Mouse (Mus musculus) limb, embryonic 11.5 days (tissue): ENCODE measurements around the gene Csrp1. TPM values are rescaled to one million over a fixed set of nuclear protein-coding genes. Genes with fewer than 3 reads are reported as not detected.

Experiments
- ATAC-seq: fragments of 200-750 bp; cut with Nextera tagmentation; 2 replicates; pipeline ENCODE4 v1.8.0; 2017; ENCODE audit warnings: low read depth; ENCODE audit not compliant: insufficient number of reproducible peaks, low FRiP score, low TSS enrichment
- DNase-seq: peaks from one replicate; pipeline ENCODE4 v3.0.0-alpha.2; 2015; ENCODE audit warnings: low spot score
- H3K27ac ChIP-seq: fragments of 300-500 bp; sonication (generic); replicated peaks from 2 replicates; pipeline ENCODE4 v1.5.1; 2014; ENCODE audit warnings: low read depth, mild to moderate bottlenecking, low read length
- H3K27me3 ChIP-seq: fragments of 300-500 bp; sonication (generic); 2 replicates; pipeline ENCODE4 v1.6.1; 2014; ENCODE audit warnings: mild to moderate bottlenecking, low read length, mixed read lengths; ENCODE audit not compliant: control insufficient read depth, insufficient read depth
- H3K36me3 ChIP-seq: fragments of 300-500 bp; sonication (generic); 2 replicates; pipeline ENCODE4 v1.6.1; 2014; ENCODE audit warnings: mild to moderate bottlenecking, low read length, moderate library complexity, mixed read lengths; ENCODE audit not compliant: control insufficient read depth, insufficient read depth
- H3K4me1 ChIP-seq: fragments of 300-500 bp; sonication (generic); 2 replicates; pipeline ENCODE4 v1.6.1; 2014; ENCODE audit warnings: low read length, mixed read lengths; ENCODE audit not compliant: control insufficient read depth, insufficient read depth
- H3K4me2 ChIP-seq: fragments of 300-500 bp; sonication (generic); 2 replicates; pipeline ENCODE4 v1.6.1; 2014; ENCODE audit warnings: low read depth, mild to moderate bottlenecking, moderate library complexity; ENCODE audit not compliant: severe bottlenecking
- H3K4me3 ChIP-seq: fragments of 300-500 bp; sonication (generic); 2 replicates; pipeline ENCODE4 v1.5.1; 2014; ENCODE audit warnings: low read depth, low read length
- H3K9ac ChIP-seq: fragments of 300-500 bp; sonication (generic); 2 replicates; pipeline ENCODE4 v1.6.1; 2014; ENCODE audit warnings: mild to moderate bottlenecking, low read length
- H3K9me3 ChIP-seq: fragments of 300-500 bp; sonication (generic); 2 replicates; pipeline ENCODE4 v1.6.1; 2016; ENCODE audit warnings: low read length; ENCODE audit not compliant: control insufficient read depth
- WGBS: fragments of 180-500 bp; shearing (Covaris S2); extraction: QIAGEN DNeasy Blood & Tissue Kit; methylation state at CpG from one replicate; pipeline ENCODE4 v1.1.7; 2014; 5-methylcytosine and 5-hydroxymethylcytosine counted together
- polyA plus RNA-seq: library from polyadenylated mRNA; unstranded; fragments of >200 nt; fragmentation: Nextera tagmentation; extraction: Ambion mirVana; gene quantifications from 2 replicates; pipeline ENCODE4 v1.2.1, GENCODE M21; 2014

The Csrp1 gene
- polyA plus RNA-seq, 1 experiment from 2014 or later: 51.2 TPM

GRCm38 (mm10) chr1:135776596-135776995 lies 56.7 kb downstream of the Csrp1 start:
- H3K27ac ChIP-seq: no peak overlapping the region

DNA sequence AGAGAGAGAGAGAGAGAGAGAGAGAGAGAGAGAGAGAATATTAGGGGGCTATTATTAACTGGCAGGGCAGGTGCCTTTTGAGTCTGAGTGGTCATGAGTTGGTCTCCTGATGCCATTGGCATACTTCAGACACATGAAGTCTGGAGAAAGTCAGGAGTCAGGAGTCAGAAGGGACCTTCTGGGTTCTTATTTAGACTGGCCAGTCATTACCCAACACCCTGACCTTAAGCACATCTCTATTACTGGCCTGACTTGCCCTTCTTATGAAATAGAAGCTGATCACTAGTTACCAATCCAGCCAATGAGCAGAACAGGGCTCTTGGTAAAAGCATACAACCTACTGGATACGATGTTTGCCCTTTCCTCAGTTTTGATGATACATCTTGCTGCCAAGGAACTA lies 57.2 kb downstream of the Csrp1 start:
- no peaks in the 10 kb centered on the region for H3K9me3 ChIP-seq
- DNase-seq: no peak
- no peak overlapping the region for H3K4me2 ChIP-seq
- no peaks in the 10 kb centered on the region for H3K36me3 ChIP-seq
- H3K4me1 ChIP-seq: peaks cover 8% of the 10 kb centered on the region
- no peaks in the 10 kb centered on the region for H3K27me3 ChIP-seq
- H3K27ac ChIP-seq: no peak overlapping the region
- H3K9ac ChIP-seq: no peak overlapping the region
- H3K4me3 ChIP-seq: no peak overlapping the region
- 96% methylated on average over 1 of the region's 1 CpGs for WGBS
- no peak for ATAC-seq

More at GRCm38 (mm10) chr1:135776596-135776995, 56.7 kb downstream of the Csrp1 start:
- Histone ChIP-seq H3K27me3 (no peaks in the 10 kb centered on the region), H3K4me1 (peaks cover 8% of the 10 kb centered on the region), H3K9me3 (no peaks in the 10 kb centered on the region), H3K4me2 (no peak overlapping the region), H3K4me3 (no peak overlapping the region), H3K9ac (no peak overlapping the region; the same call in 1 of the 2 replicates), H3K36me3 (no peaks in the 10 kb centered on the region)
- no peak for DNase-seq
- ATAC-seq: no peak

GRCm38 (mm10) chr1:135778780-135779535 lies 59.1 kb downstream of the Csrp1 start, which contains the start of gene Tnni1:
TSS of gene Tnni1 (plus strand) at chr1:135779434.
- H3K9ac ChIP-seq: 0 out of 2 replicates have a peak within 1 kb of the TSS, but pooled peaks have one; percentile 4

DNA sequence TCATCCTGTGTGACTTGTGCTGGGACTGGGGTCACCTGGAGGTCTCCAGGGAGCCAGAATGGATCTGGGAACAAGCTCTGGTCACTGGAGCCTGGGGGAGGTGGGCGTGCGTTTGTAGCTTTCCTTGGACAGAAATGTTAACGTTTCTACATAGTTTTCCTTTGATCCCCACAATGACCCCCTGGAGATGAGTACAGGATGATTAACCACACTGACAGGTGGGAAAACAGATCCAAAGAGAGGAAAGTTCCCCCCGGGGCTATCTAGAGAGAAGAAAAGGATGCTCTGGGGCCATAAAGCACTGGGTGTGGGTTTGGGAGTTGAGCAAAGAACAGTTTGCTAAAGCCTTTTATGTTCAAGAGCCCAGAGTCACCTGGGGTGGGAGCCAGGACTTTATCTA lies 60.8 kb downstream of the Csrp1 start:
- Histone ChIP-seq H3K36me3 (no peaks in the 10 kb centered on the region), H3K4me2 (no peak overlapping the region), H3K4me1 (peaks cover 8% of the 10 kb centered on the region), H3K9ac (no peak overlapping the region), H3K4me3 (no peak overlapping the region), H3K9me3 (no peaks in the 10 kb centered on the region), H3K27ac (no peak overlapping the region), H3K27me3 (no peaks in the 10 kb centered on the region)
- 16% methylated on average over 4 of the region's 4 CpGs for WGBS
- DNase-seq (no peak), ATAC-seq (no peak)

More at GRCm38 (mm10) chr1:135778780-135779535, 59.1 kb downstream of the Csrp1 start, which contains the start of gene Tnni1:
- Histone ChIP-seq H3K27me3 (no peaks in the 10 kb centered on the region), H3K27ac (0 out of 2 replicates have a peak within 1 kb of the TSS, but pooled peaks have one; percentile 10), H3K9me3 (no peaks in the 10 kb centered on the region), H3K4me3 (no peak within 1 kb of the TSS), H3K4me2 (no peak within 1 kb of the TSS), H3K36me3 (no peaks in the 10 kb centered on the region), H3K4me1 (peaks cover 8% of the 10 kb centered on the region)
- DNase-seq (peak; percentile 44), ATAC-seq (peak; percentile 51; the same call in 1 of the 2 replicates)
- 26% methylated on average over 22 of the region's 22 CpGs for WGBS

GRCm38 (mm10) chr1:135781220-135781619 lies 61.4 kb downstream of the Csrp1 start:
- ATAC-seq (no peak), DNase-seq (peak; percentile 89)
- 17% methylated on average over 13 of the region's 13 CpGs for WGBS
- H3K9ac ChIP-seq: no peak overlapping the region
- no peak overlapping the region for H3K27ac ChIP-seq
- H3K36me3 ChIP-seq: no peaks in the 10 kb centered on the region
- H3K4me2 ChIP-seq: no peak overlapping the region
- H3K4me3 ChIP-seq: no peak overlapping the region
- no peaks in the 10 kb centered on the region for H3K9me3 ChIP-seq
- H3K4me1 ChIP-seq: peaks cover 8% of the 10 kb centered on the region
- H3K27me3 ChIP-seq: no peaks in the 10 kb centered on the region

GRCm38 (mm10) chr1:135782816-135783215 lies 63.0 kb downstream of the Csrp1 start:
- DNase-seq (no peak), ATAC-seq (no peak)
- Histone ChIP-seq H3K9ac (no peak overlapping the region), H3K9me3 (no peaks in the 10 kb centered on the region), H3K36me3 (no peaks in the 10 kb centered on the region), H3K4me1 (peaks cover 8% of the 10 kb centered on the region), H3K27ac (no peak overlapping the region), H3K4me3 (no peak overlapping the region), H3K4me2 (no peak overlapping the region), H3K27me3 (no peaks in the 10 kb centered on the region)
- 79% methylated on average over 10 of the region's 10 CpGs for WGBS

- Histone ChIP-seq H3K4me1 (no peaks in the 10 kb centered on the region), H3K27ac (no peak overlapping the region), H3K9ac (no peak overlapping the region), H3K4me2 (no peak overlapping the region), H3K4me3 (no peak overlapping the region), H3K27me3 (no peaks in the 10 kb centered on the region), H3K9me3 (no peaks in the 10 kb centered on the region), H3K36me3 (no peaks in the 10 kb centered on the region)
- ATAC-seq (no peak), DNase-seq (peak; percentile 90)
- WGBS: 62% methylated on average over 3 of the region's 3 CpGs
Observed at GRCm38 (mm10) chr1:135787799-135788198, 67.9 kb downstream of the Csrp1 start.

DNA sequence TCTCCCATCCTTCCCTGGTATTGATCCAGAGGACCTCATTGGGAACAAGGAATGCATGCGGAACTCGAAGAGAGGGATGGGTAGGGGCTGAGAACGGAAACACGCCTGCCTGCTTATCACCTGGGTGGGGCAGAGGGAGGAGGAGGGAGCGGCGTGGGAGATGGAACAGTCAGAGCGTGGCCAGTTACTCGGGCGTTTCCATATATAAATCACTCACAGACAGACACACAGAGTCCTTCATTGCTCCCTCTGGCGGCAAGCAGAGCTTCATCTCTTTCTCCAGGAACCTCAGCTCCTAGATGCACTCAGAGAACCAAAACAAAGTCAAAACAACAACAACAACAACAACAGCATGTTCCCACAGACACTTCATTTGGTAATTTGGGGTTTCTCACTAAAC lies 68.8 kb downstream of the Csrp1 start:
- no peak for DNase-seq
- no peaks in the 10 kb centered on the region for H3K36me3 ChIP-seq
- no peaks in the 10 kb centered on the region for H3K27me3 ChIP-seq
- no peaks in the 10 kb centered on the region for H3K9me3 ChIP-seq
- peaks cover 3% of the 10 kb centered on the region; the same call in 1 of the 2 replicates for H3K4me1 ChIP-seq
- H3K9ac ChIP-seq: no peak overlapping the region
- no peak overlapping the region for H3K4me3 ChIP-seq
- 27% methylated on average over 10 of the region's 10 CpGs for WGBS
- ATAC-seq: no peak
- H3K27ac ChIP-seq: no peak overlapping the region
- no peak overlapping the region for H3K4me2 ChIP-seq
